Mouse (Mus musculus) midbrain, embryonic 14.5 days (tissue): ENCODE measurements at regions not wholly inside any gene's neighbourhood (a gene's known extent, or its start where the extent isn't known, plus 50 kb on each side); places are given as distances from the start of the nearest gene placed in this dataset.
A peak's percentile ranks its signal among the peaks of the same experiment; 100 is the strongest.

Experiments used
- ATAC-seq: fragments of 200-750 bp; cut with Nextera tagmentation; 2 replicates; pipeline ENCODE4 v1.8.0; 2017; ENCODE audit warnings: moderate number of reproducible peaks, moderate library complexity; ENCODE audit not compliant: low FRiP score, low TSS enrichment
- DNase-seq: peaks from one replicate; pipeline ENCODE4 v3.0.0-alpha.2; 2015
- H3K27ac ChIP-seq: fragments of 300-500 bp; sonication (generic); replicated peaks from 2 replicates; pipeline ENCODE4 v1.5.1; 2014; ENCODE audit warnings: mild to moderate bottlenecking, low read depth, low read length, moderate library complexity
- H3K27me3 ChIP-seq: fragments of 300-500 bp; sonication (generic); 2 replicates; pipeline ENCODE4 v1.6.1; 2014; ENCODE audit warnings: low read length, control low read depth, mixed read lengths; ENCODE audit not compliant: control insufficient read depth, insufficient read depth
- H3K36me3 ChIP-seq: fragments of 300-500 bp; sonication (generic); 2 replicates; pipeline ENCODE4 v1.6.1; 2014; ENCODE audit warnings: low read length, control low read depth; ENCODE audit not compliant: control insufficient read depth, insufficient read depth
- H3K4me1 ChIP-seq: fragments of 300-500 bp; sonication (generic); 2 replicates; pipeline ENCODE4 v1.6.1; 2014; ENCODE audit warnings: mild to moderate bottlenecking, antibody characterized with exemption, low read length, control low read depth; ENCODE audit not compliant: control insufficient read depth, insufficient read depth
- H3K4me2 ChIP-seq: fragments of 300-500 bp; sonication (generic); 2 replicates; pipeline ENCODE4 v1.6.1; 2014; ENCODE audit warnings: mild to moderate bottlenecking, low read length, moderate library complexity
- H3K4me3 ChIP-seq: fragments of 300-500 bp; sonication (generic); replicated peaks from 2 replicates; pipeline ENCODE4 v1.5.1; 2014; ENCODE audit warnings: low read depth, low read length
- H3K9ac ChIP-seq: fragments of 300-500 bp; sonication (generic); replicated peaks from 2 replicates; pipeline ENCODE4 v1.6.1; 2014; ENCODE audit warnings: mild to moderate bottlenecking, low read length, moderate library complexity
- H3K9me3 ChIP-seq: fragments of 300-500 bp; sonication (generic); 2 replicates; pipeline ENCODE4 v1.6.1; 2016; ENCODE audit warnings: low read length, control low read depth, mixed read lengths; ENCODE audit not compliant: control insufficient read depth
- WGBS: fragments of 180-500 bp; shearing (Covaris S2); extraction: QIAGEN DNeasy Blood & Tissue Kit; methylation state at CpG from one replicate; pipeline ENCODE4 v1.1.7; 2014; 5-methylcytosine and 5-hydroxymethylcytosine counted together

DNA sequence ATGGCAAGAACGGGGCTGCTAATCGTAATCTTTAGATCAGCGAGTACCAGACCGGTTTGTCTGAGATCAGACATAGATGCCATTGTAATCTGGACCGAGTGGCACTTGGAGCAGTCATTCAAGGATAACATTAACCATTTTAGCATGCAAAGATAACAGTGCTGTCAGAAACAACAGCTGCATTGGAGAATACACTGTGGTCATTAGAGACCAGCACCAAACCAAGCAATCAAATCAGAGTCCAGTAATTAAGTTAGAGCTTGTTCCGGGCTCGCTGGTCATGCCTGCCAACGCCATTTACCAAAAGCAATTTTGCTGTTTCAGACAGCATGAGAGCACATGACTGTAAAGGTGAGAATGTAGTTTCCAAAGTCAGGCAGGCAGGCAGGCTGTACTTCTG lies 50.1 kb upstream of the Erbin start:
- H3K9me3 ChIP-seq: no peaks in the 10 kb centered on the region
- H3K9ac ChIP-seq: no peak overlapping the region
- ATAC-seq (no peak; the same call in 1 of the 2 replicates), DNase-seq (no peak)
- no peak overlapping the region for H3K4me3 ChIP-seq
- no peaks in the 10 kb centered on the region for H3K36me3 ChIP-seq
- H3K4me2 ChIP-seq: no peak overlapping the region
- H3K27ac ChIP-seq: 0 out of 2 replicates have a peak overlapping the region, but pooled peaks have one; percentile 13
- no peaks in the 10 kb centered on the region for H3K27me3 ChIP-seq
- H3K4me1 ChIP-seq: no peaks in the 10 kb centered on the region
- 57% methylated on average over 8 of the region's 8 CpGs for WGBS
